Mouse (Mus musculus): ENCODE measurements around the gene Neurog3.

The Neurog3 gene

GRCm38 (mm10) chr10:62137150-62137549 lies 4.3 kb downstream of the Neurog3 start:
- in situ Hi-C loops (cut with MboI, MseI), result no loop called here

GRCm38 (mm10) chr10:62138040-62138439 lies 5.2 kb downstream of the Neurog3 start:
- in situ Hi-C loops (cut with MboI, MseI), result no loop called here

- in situ Hi-C loops (cut with MboI, MseI), result no loop called here
These were observed 10.9 kb downstream of the Neurog3 start, which contains the start of gene Fam241b for GRCm38 (mm10) chr10:62143820-62144219. Gene Fam241b (minus strand): TSS chr10:62143920.

- in situ Hi-C loops (cut with MboI, MseI), result no loop called here
These were observed 13.1 kb downstream of the Neurog3 start for GRCm38 (mm10) chr10:62145957-62146356.

GRCm38 (mm10) chr10:62147466-62148248 lies 14.8 kb downstream of the Neurog3 start:
- in situ Hi-C loops (cut with MboI, MseI), result no loop called here

GRCm38 (mm10) chr10:62149929-62150328 lies 17.0 kb downstream of the Neurog3 start:
- in situ Hi-C loops (cut with MboI, MseI), result no loop called here

GRCm38 (mm10) chr10:62162410-62162809 lies 29.5 kb downstream of the Neurog3 start:
- in situ Hi-C loops (cut with MboI, MseI), result no loop called here

GRCm38 (mm10) chr10:62172841-62173553 lies 40.1 kb downstream of the Neurog3 start:
- in situ Hi-C loops (cut with MboI, MseI), result no loop called here

- in situ Hi-C loops (cut with MboI, MseI), result no loop called here
These were observed 41.1 kb downstream of the Neurog3 start for GRCm38 (mm10) chr10:62173941-62174448.

- in situ Hi-C loops (cut with MboI, MseI), result no loop called here
These were observed 41.8 kb downstream of the Neurog3 start for GRCm38 (mm10) chr10:62174533-62175313.

- in situ Hi-C loops (cut with MboI, MseI), result no loop called here
These were observed 47.1 kb downstream of the Neurog3 start for GRCm38 (mm10) chr10:62179944-62180343.

GRCm38 (mm10) chr10:62181701-62182100 lies 48.8 kb downstream of the Neurog3 start:
- in situ Hi-C loops (cut with MboI, MseI), result no loop called here

- in situ Hi-C loops (cut with MboI, MseI), result no loop called here
These were observed 49.7 kb downstream of the Neurog3 start for GRCm38 (mm10) chr10:62182471-62183014.

GRCm38 (mm10) chr10:62183053-62183452 lies 50.2 kb downstream of the Neurog3 start:
- in situ Hi-C loops (cut with MboI, MseI), result no loop called here

All from T-helper 17 cell (primary cell).